Mouse (Mus musculus): ENCODE measurements around the gene Zfp85.
"Not testable (repeated sequence)": the region's sequence is repeated elsewhere in the genome, so short reads cannot be mapped to it uniquely, and the experiment has no call there.

DNA sequence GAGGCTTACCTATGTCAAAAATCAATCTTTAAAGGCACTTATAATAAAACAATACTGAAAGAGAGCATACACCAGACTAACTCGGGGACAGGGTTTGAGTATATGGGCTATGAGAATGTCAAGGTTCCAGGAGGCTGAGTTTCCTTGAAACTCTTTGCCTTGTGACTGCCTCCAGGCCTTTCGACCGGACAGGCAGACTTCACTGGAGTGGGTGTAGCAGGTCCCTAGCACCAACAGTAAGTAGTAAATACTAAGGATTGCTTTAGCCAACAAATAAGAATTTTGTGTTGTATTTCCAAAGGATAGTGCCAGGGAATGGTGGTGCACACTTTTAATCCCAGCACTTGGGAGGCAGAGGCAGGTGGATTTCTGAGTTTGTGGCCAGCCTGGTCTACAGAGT is 44.1 kb upstream of the Zfp85 start:
- not testable (repeated sequence) for TF ChIP-seq POLR2A (IDR thresholded peaks at IDR 0.05; ENCODE audit: borderline replicate concordance, insufficient read depth, low read length); CTCF (IDR thresholded peaks at IDR 0.05; ENCODE audit: borderline replicate concordance, insufficient read depth, low read depth, low read length)

Data from cerebellum, adult 2 months (tissue).